Mouse (Mus musculus) embryonic facial prominence, embryonic 14.5 days (tissue): ENCODE results near the gene Mfsd5. TPM values are rescaled to one million over a fixed set of nuclear protein-coding genes. Genes with fewer than 3 reads are reported as not detected.

Source experiments
- ATAC-seq: fragments of 200-750 bp; cut with Nextera tagmentation; 2 replicates; pipeline ENCODE4 v1.8.0; 2017; ENCODE audit warnings: low read depth, moderate number of reproducible peaks, moderate TSS enrichment
- DNase-seq: peaks from one replicate; pipeline ENCODE4 v3.0.0-alpha.2; 2015; ENCODE audit warnings: low spot score
- H3K27ac ChIP-seq: fragments of 300-500 bp; sonication (generic); replicated peaks from 2 replicates; pipeline ENCODE4 v1.5.1; 2014; ENCODE audit warnings: low read depth, mild to moderate bottlenecking, low read length, moderate library complexity
- H3K27me3 ChIP-seq: fragments of 300-500 bp; sonication (generic); replicated peaks from 2 replicates; pipeline ENCODE4 v1.6.1; 2014; ENCODE audit warnings: low read length; ENCODE audit not compliant: control insufficient read depth, insufficient read depth
- H3K36me3 ChIP-seq: fragments of 300-500 bp; sonication (generic); 2 replicates; pipeline ENCODE4 v1.6.1; 2014; ENCODE audit warnings: low read length, mixed read lengths; ENCODE audit not compliant: control insufficient read depth, insufficient read depth
- H3K4me1 ChIP-seq: fragments of 300-500 bp; sonication (generic); 2 replicates; pipeline ENCODE4 v1.6.1; 2014; ENCODE audit warnings: antibody characterized with exemption, low read length; ENCODE audit not compliant: control insufficient read depth, insufficient read depth
- H3K4me2 ChIP-seq: fragments of 300-500 bp; sonication (generic); 2 replicates; pipeline ENCODE4 v1.6.1; 2014; ENCODE audit warnings: low read depth, mild to moderate bottlenecking, low read length, moderate library complexity, mixed read lengths
- H3K4me3 ChIP-seq: fragments of 300-500 bp; sonication (generic); 2 replicates; pipeline ENCODE4 v1.5.1; 2014; ENCODE audit warnings: low read depth, mild to moderate bottlenecking, low read length
- H3K9ac ChIP-seq: fragments of 300-500 bp; sonication (generic); 2 replicates; pipeline ENCODE4 v1.6.1; 2014; ENCODE audit warnings: low read depth, mild to moderate bottlenecking, low read length, moderate library complexity, mixed read lengths
- H3K9me3 ChIP-seq: fragments of 300-500 bp; sonication (generic); 2 replicates; pipeline ENCODE4 v1.6.1; 2016; ENCODE audit warnings: low read length; ENCODE audit not compliant: control insufficient read depth
- WGBS: fragments of 180-500 bp; shearing (Covaris S2); extraction: QIAGEN DNeasy Blood & Tissue Kit; methylation state at CpG from one replicate; pipeline ENCODE4 v1.1.7; 2014; 5-methylcytosine and 5-hydroxymethylcytosine counted together
- polyA plus RNA-seq: library from polyadenylated mRNA; unstranded; fragments of >200 nt; fragmentation: Nextera tagmentation; extraction: Ambion mirVana; gene quantifications from 2 replicates; pipeline ENCODE4 v1.2.1, GENCODE M21; 2014

Gene Mfsd5
- polyA plus RNA-seq, 1 experiment from 2014 or later: 64.6 TPM

- Histone ChIP-seq H3K4me1 (peaks cover 51% of the 10 kb centered on the region), H3K9me3 (no peaks in the 10 kb centered on the region), H3K36me3 (peaks cover 24% of the 10 kb centered on the region), H3K4me2 (peak overlapping the region; percentile 79), H3K27ac (peak overlapping the region; percentile 99), H3K27me3 (no peaks in the 10 kb centered on the region), H3K9ac (peak overlapping the region; percentile 97), H3K4me3 (peak overlapping the region; percentile 75)
- ATAC-seq (no peak), DNase-seq (no peak)
- 4% methylated on average over 11 of the region's 22 CpGs for WGBS
Observed at GRCm38 (mm10) chr15:102256431-102257201, 22.6 kb upstream of the Mfsd5 start.

- Histone ChIP-seq H3K9ac (peak within 1 kb of the TSS; percentile 97), H3K4me3 (peak within 1 kb of the TSS; percentile 75), H3K4me2 (peak within 1 kb of the TSS; percentile 79), H3K27ac (peak within 1 kb of the TSS; percentile 99), H3K27me3 (no peaks in the 10 kb centered on the region), H3K36me3 (peaks cover 16% of the 10 kb centered on the region), H3K4me1 (peaks cover 48% of the 10 kb centered on the region), H3K9me3 (no peaks in the 10 kb centered on the region)
- 2% methylated on average over 18 of the region's 46 CpGs for WGBS
- peak; percentile 88 for DNase-seq
- peak; percentile 51 for ATAC-seq
Observed at GRCm38 (mm10) chr15:102257202-102258075, 21.8 kb upstream of the Mfsd5 start, which contains the start of gene Rarg. Rarg (minus strand) TSS chr15:102257517.

- DNase-seq (peak; percentile 93), ATAC-seq (peak; percentile 55)
- WGBS: 4% methylated on average over 12 of the region's 12 CpGs
- Histone ChIP-seq H3K27ac (peak overlapping the region; percentile 99), H3K36me3 (peaks cover 10% of the 10 kb centered on the region), H3K4me2 (peak overlapping the region; percentile 79), H3K4me1 (peaks cover 45% of the 10 kb centered on the region; the same call in 1 of the 2 replicates), H3K27me3 (no peaks in the 10 kb centered on the region), H3K9ac (peak overlapping the region; percentile 97), H3K9me3 (no peaks in the 10 kb centered on the region), H3K4me3 (peak overlapping the region; percentile 75)
Observed at GRCm38 (mm10) chr15:102258076-102258470, 21.2 kb upstream of the Mfsd5 start.

GRCm38 (mm10) chr15:102258581-102259253, 20.5 kb upstream of the Mfsd5 start:
- Histone ChIP-seq H3K27me3 (no peaks in the 10 kb centered on the region), H3K4me2 (peak overlapping the region; percentile 79), H3K9me3 (no peaks in the 10 kb centered on the region), H3K36me3 (0 out of 2 replicates have a peak, but pooled peaks cover 5% of the 10 kb centered on the region), H3K9ac (peak overlapping the region; percentile 97), H3K4me3 (peak overlapping the region; percentile 75; the same call in 1 of the 2 replicates), H3K4me1 (peaks cover 41% of the 10 kb centered on the region; the same call in 1 of the 2 replicates), H3K27ac (peak overlapping the region; percentile 99)
- ATAC-seq (peak; percentile 60), DNase-seq (peak; percentile 78)
- 6% methylated on average over 7 of the region's 11 CpGs for WGBS

- WGBS: 39% methylated on average over 7 of the region's 7 CpGs
- H3K9ac ChIP-seq: no peak overlapping the region
- H3K9me3 ChIP-seq: no peaks in the 10 kb centered on the region
- H3K27ac ChIP-seq: peak overlapping the region; percentile 71; the same call in 1 of the 2 replicates
- peaks cover 25% of the 10 kb centered on the region; the same call in 1 of the 2 replicates for H3K4me1 ChIP-seq
- no peaks in the 10 kb centered on the region for H3K27me3 ChIP-seq
- peak; percentile 82 for DNase-seq
- no peak overlapping the region for H3K4me2 ChIP-seq
- peak; percentile 61 for ATAC-seq
- H3K4me3 ChIP-seq: no peak overlapping the region
- H3K36me3 ChIP-seq: no peaks in the 10 kb centered on the region
Observed at GRCm38 (mm10) chr15:102262582-102262981, 16.7 kb upstream of the Mfsd5 start.

- H3K27me3 ChIP-seq: no peaks in the 10 kb centered on the region
- no peak overlapping the region for H3K4me2 ChIP-seq
- H3K4me1 ChIP-seq: peaks cover 25% of the 10 kb centered on the region; the same call in 1 of the 2 replicates
- H3K27ac ChIP-seq: peak overlapping the region; percentile 71; the same call in 1 of the 2 replicates
- no peaks in the 10 kb centered on the region for H3K36me3 ChIP-seq
- no peak for ATAC-seq
- WGBS: 58% methylated on average over 2 of the region's 2 CpGs
- no peak overlapping the region for H3K4me3 ChIP-seq
- no peak for DNase-seq
- no peaks in the 10 kb centered on the region for H3K9me3 ChIP-seq
- H3K9ac ChIP-seq: no peak overlapping the region
Observed at GRCm38 (mm10) chr15:102263037-102263436, 16.2 kb upstream of the Mfsd5 start.

- Histone ChIP-seq H3K9ac (no peak overlapping the region), H3K27me3 (no peaks in the 10 kb centered on the region), H3K36me3 (no peaks in the 10 kb centered on the region), H3K4me1 (peaks cover 16% of the 10 kb centered on the region; the same call in 1 of the 2 replicates), H3K9me3 (no peaks in the 10 kb centered on the region), H3K4me3 (no peak overlapping the region), H3K4me2 (no peak overlapping the region), H3K27ac (no peak overlapping the region)
- WGBS: 88% methylated on average over 5 of the region's 5 CpGs
- ATAC-seq (no peak), DNase-seq (no peak)
Observed at GRCm38 (mm10) chr15:102265548-102265947, 13.7 kb upstream of the Mfsd5 start.
